Mouse (Mus musculus) forebrain, embryonic 16.5 days (tissue): Measurements from ENCODE around the gene Kank1. TPM values are rescaled to one million over a fixed set of nuclear protein-coding genes. Genes with fewer than 3 reads are reported as not detected.
A peak's percentile ranks its signal among the peaks of the same experiment; 100 is the strongest.

Experiments used
- ATAC-seq: fragments of 200-750 bp; cut with Nextera tagmentation; 2 replicates; pipeline ENCODE4 v1.8.0; 2017; ENCODE audit warnings: mild to moderate bottlenecking, moderate library complexity
- H3K27ac ChIP-seq: fragments of 300-500 bp; sonication (generic); 2 replicates; pipeline ENCODE4 v1.5.1; 2014; ENCODE audit warnings: low read length, control low read depth
- H3K27me3 ChIP-seq: fragments of 300-500 bp; sonication (generic); replicated peaks from 2 replicates; pipeline ENCODE4 v1.6.1; 2014; ENCODE audit warnings: low read length; ENCODE audit not compliant: control insufficient read depth, insufficient read depth
- H3K36me3 ChIP-seq: fragments of 300-500 bp; sonication (generic); 2 replicates; pipeline ENCODE4 v1.6.1; 2014; ENCODE audit not compliant: control insufficient read depth, insufficient read depth
- H3K4me1 ChIP-seq: fragments of 300-500 bp; sonication (generic); replicated peaks from 2 replicates; pipeline ENCODE4 v1.6.1; 2014; ENCODE audit warnings: low read length; ENCODE audit not compliant: control insufficient read depth, insufficient read depth
- H3K4me2 ChIP-seq: fragments of 300-500 bp; sonication (generic); 2 replicates; pipeline ENCODE4 v1.6.1; 2014; ENCODE audit warnings: mild to moderate bottlenecking, low read length, control low read depth
- H3K4me3 ChIP-seq: fragments of 300-500 bp; sonication (generic); replicated peaks from 2 replicates; pipeline ENCODE4 v1.5.1; 2014; ENCODE audit warnings: mild to moderate bottlenecking, low read length, control low read depth
- H3K9ac ChIP-seq: fragments of 300-500 bp; sonication (generic); replicated peaks from 2 replicates; pipeline ENCODE4 v1.6.1; 2014; ENCODE audit warnings: low read depth, low read length, control low read depth
- H3K9me3 ChIP-seq: fragments of 300-500 bp; sonication (generic); 2 replicates; pipeline ENCODE4 v1.6.1; 2016; ENCODE audit warnings: low read length; ENCODE audit not compliant: control insufficient read depth
- WGBS: fragments of 180-500 bp; shearing (Covaris S2); extraction: QIAGEN DNeasy Blood & Tissue Kit; methylation state at CpG from one replicate; pipeline ENCODE4 v1.1.7; 2014; 5-methylcytosine and 5-hydroxymethylcytosine counted together
- polyA plus RNA-seq: library from polyadenylated mRNA; unstranded; fragments of >200 nt; fragmentation: Nextera tagmentation; extraction: Ambion mirVana; gene quantifications from 2 replicates; pipeline ENCODE4 v1.2.1, GENCODE M21; 2015

Kank1 gene
- 4.4 and 4.8 TPM in 2 replicates for polyA plus RNA-seq

- Histone ChIP-seq H3K36me3 (no peaks in the 10 kb centered on the region), H3K9me3 (no peaks in the 10 kb centered on the region), H3K27me3 (peaks cover 20% of the 10 kb centered on the region), H3K4me2 (peak within 1 kb of the TSS; percentile 99), H3K27ac (no peak within 1 kb of the TSS), H3K4me1 (peaks cover 17% of the 10 kb centered on the region), H3K9ac (peak within 1 kb of the TSS; percentile 70), H3K4me3 (peak within 1 kb of the TSS; percentile 77)
- under 1% methylated on average over 74 of the region's 76 CpGs for WGBS
- ATAC-seq: peak; percentile 90
Observed at GRCm38 (mm10) chr19:25236596-25237491, at the start of gene Kank1. Kank1 (plus strand) TSS chr19:25236975.

GRCm38 (mm10) chr19:25187681-25188080 lies 49.1 kb upstream of the Kank1 start:
- H3K27ac ChIP-seq: no peak overlapping the region
- H3K4me3 ChIP-seq: no peak overlapping the region
- peaks cover 2% of the 10 kb centered on the region; the same call in 1 of the 2 replicates for H3K4me1 ChIP-seq
- no peaks in the 10 kb centered on the region for H3K36me3 ChIP-seq
- no peak for ATAC-seq
- H3K4me2 ChIP-seq: no peak overlapping the region
- 73% methylated on average over 18 of the region's 18 CpGs for WGBS
- H3K27me3 ChIP-seq: no peaks in the 10 kb centered on the region
- H3K9ac ChIP-seq: no peak overlapping the region
- no peaks in the 10 kb centered on the region for H3K9me3 ChIP-seq

- Histone ChIP-seq H3K27ac (no peak overlapping the region), H3K27me3 (no peaks in the 10 kb centered on the region), H3K36me3 (no peaks in the 10 kb centered on the region), H3K4me2 (no peak overlapping the region), H3K4me3 (no peak overlapping the region), H3K9ac (no peak overlapping the region), H3K9me3 (no peaks in the 10 kb centered on the region), H3K4me1 (no peaks in the 10 kb centered on the region)
- WGBS: 95% methylated on average over 9 of the region's 9 CpGs
- ATAC-seq: no peak
Observed at GRCm38 (mm10) chr19:25193751-25194150, 43.0 kb upstream of the Kank1 start.

- H3K36me3 ChIP-seq: no peaks in the 10 kb centered on the region
- no peak overlapping the region for H3K4me3 ChIP-seq
- no peaks in the 10 kb centered on the region for H3K4me1 ChIP-seq
- no peaks in the 10 kb centered on the region for H3K9me3 ChIP-seq
- H3K4me2 ChIP-seq: no peak overlapping the region
- ATAC-seq: no peak
- H3K27ac ChIP-seq: no peak overlapping the region
- WGBS: 77% methylated on average over 13 of the region's 13 CpGs
- no peak overlapping the region for H3K9ac ChIP-seq
- H3K27me3 ChIP-seq: no peaks in the 10 kb centered on the region
Observed at GRCm38 (mm10) chr19:25200081-25200860, 36.5 kb upstream of the Kank1 start.

GRCm38 (mm10) chr19:25203077-25203476 lies 33.7 kb upstream of the Kank1 start:
- ATAC-seq: no peak
- H3K4me2 ChIP-seq: no peak overlapping the region
- no peaks in the 10 kb centered on the region for H3K9me3 ChIP-seq
- no peak overlapping the region for H3K4me3 ChIP-seq
- H3K9ac ChIP-seq: no peak overlapping the region
- H3K27me3 ChIP-seq: no peaks in the 10 kb centered on the region
- no peak overlapping the region for H3K27ac ChIP-seq
- WGBS: 82% methylated on average over 12 of the region's 12 CpGs
- peaks cover 4% of the 10 kb centered on the region for H3K4me1 ChIP-seq
- no peaks in the 10 kb centered on the region for H3K36me3 ChIP-seq

- ATAC-seq: no peak
- WGBS: 63% methylated on average over 12 of the region's 12 CpGs
- H3K4me3 ChIP-seq: no peak overlapping the region
Observed at GRCm38 (mm10) chr19:25206969-25207368, 29.8 kb upstream of the Kank1 start.

GRCm38 (mm10) chr19:25207731-25208361 lies 28.9 kb upstream of the Kank1 start:
- WGBS: 5% methylated on average over 23 of the region's 23 CpGs
- ATAC-seq: peak; percentile 65; the same call in 1 of the 2 replicates
- H3K4me3 ChIP-seq: peak overlapping the region; percentile 15
- peak overlapping the region; percentile 42 for H3K4me2 ChIP-seq
- H3K36me3 ChIP-seq: no peaks in the 10 kb centered on the region
- H3K27ac ChIP-seq: no peak overlapping the region
- peaks cover 8% of the 10 kb centered on the region for H3K4me1 ChIP-seq
- H3K27me3 ChIP-seq: no peaks in the 10 kb centered on the region
- 0 out of 2 replicates have a peak overlapping the region, but pooled peaks have one; percentile 29 for H3K9ac ChIP-seq
- H3K9me3 ChIP-seq: peaks cover 4% of the 10 kb centered on the region; the same call in 1 of the 2 replicates

More at GRCm38 (mm10) chr19:25206969-25207368, 29.8 kb upstream of the Kank1 start:
- H3K9me3 ChIP-seq: no peaks in the 10 kb centered on the region
- no peak overlapping the region for H3K9ac ChIP-seq
- no peaks in the 10 kb centered on the region for H3K27me3 ChIP-seq
- H3K36me3 ChIP-seq: no peaks in the 10 kb centered on the region
- no peak overlapping the region for H3K27ac ChIP-seq
- no peak overlapping the region for H3K4me2 ChIP-seq
- peaks cover 8% of the 10 kb centered on the region for H3K4me1 ChIP-seq

GRCm38 (mm10) chr19:25208596-25209110 lies 28.1 kb upstream of the Kank1 start:
- no peak overlapping the region for H3K27ac ChIP-seq
- 63% methylated on average over 11 of the region's 11 CpGs for WGBS
- H3K9ac ChIP-seq: no peak overlapping the region
- H3K4me2 ChIP-seq: no peak overlapping the region; the same call in 1 of the 2 replicates
- H3K4me3 ChIP-seq: no peak overlapping the region
- ATAC-seq: no peak
- peaks cover 8% of the 10 kb centered on the region for H3K4me1 ChIP-seq
- no peaks in the 10 kb centered on the region for H3K36me3 ChIP-seq
- H3K9me3 ChIP-seq: peaks cover 5% of the 10 kb centered on the region; the same call in 1 of the 2 replicates
- no peaks in the 10 kb centered on the region for H3K27me3 ChIP-seq
